8 mouse cellular contexts compared by ENCODE assay signal in the genomic region with DNA sequence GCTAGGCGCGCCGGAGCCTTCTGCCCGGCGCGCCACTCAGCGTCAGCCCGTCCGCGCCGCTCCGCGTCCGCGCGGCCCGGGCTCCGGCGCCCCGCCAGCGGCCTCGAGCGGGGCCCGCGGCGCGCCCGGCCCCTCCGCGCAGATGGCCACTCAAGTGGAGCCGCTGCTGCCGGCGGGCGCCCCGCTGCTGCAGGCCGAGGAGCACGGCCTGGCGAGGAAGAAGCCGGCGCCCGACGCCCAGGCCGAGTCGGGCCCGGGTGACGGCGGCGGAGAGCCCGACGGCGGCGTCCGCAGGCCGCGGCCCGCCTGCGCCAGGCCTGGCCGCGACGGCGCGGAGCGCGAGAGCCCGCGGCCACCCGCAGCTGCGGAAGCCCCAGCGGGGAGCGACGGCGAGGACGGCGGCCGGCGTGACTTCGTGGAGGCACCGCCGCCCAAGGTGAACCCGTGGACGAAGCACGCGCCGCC. TPM values are rescaled to one million over a fixed set of nuclear protein-coding genes. Genes with fewer than 3 reads are reported as not detected.
DNase-seq lines count a peak whose midpoint lies in the region; ATAC-seq and TF ChIP-seq lines count a peak whose summit lies in the region.

A gene (plus strand): TSS at position 14 of the 465 bp plus-strand sequence.

- peak; percentile 40 for DNase-seq in right cerebral cortex, adult 18-20 months
- no peak for DNase-seq in right cerebral cortex, postnatal 36 days (ENCODE audit: low spot score in 2 of 2)
- no peak for DNase-seq in embryo, embryonic 9.5 days (ENCODE audit: extremely low spot score)

- H3K9ac ChIP-seq in forebrain, embryonic 12.5 days, result peak within 1 kb of the TSS; percentile 96
- H3K9ac ChIP-seq in limb, embryonic 15.5 days, result peak within 1 kb of the TSS; percentile 97

- no peaks in the 10 kb centered on the region for H3K9me3 ChIP-seq in forebrain, embryonic 12.5 days
- H3K9me3 ChIP-seq in limb, embryonic 15.5 days, result no peaks in the 10 kb centered on the region

- H3K4me1 ChIP-seq in bone marrow macrophage, adult 2 months (ENCODE audit: control insufficient read depth, insufficient read depth, low read length), result peaks cover 24% of the 10 kb centered on the region
- H3K4me1 ChIP-seq in forebrain, embryonic 12.5 days, result peaks cover 25% of the 10 kb centered on the region
- peaks cover 28% of the 10 kb centered on the region for H3K4me1 ChIP-seq in limb, embryonic 15.5 days
- peaks cover 3% of the 10 kb centered on the region for H3K4me1 ChIP-seq in olfactory bulb, adult 2 months (ENCODE audit: control insufficient read depth, insufficient read depth, low read length)

- H3K36me3 ChIP-seq in forebrain, embryonic 12.5 days (replicated peaks), result no peaks in the 10 kb centered on the region
- H3K36me3 ChIP-seq in limb, embryonic 15.5 days, result no peaks in the 10 kb centered on the region

- no peak for TF ChIP-seq CTCF in bone marrow macrophage, adult 2 months (IDR thresholded peaks at IDR 0.05; ENCODE audit: low read depth, low read length)
- TF ChIP-seq CTCF in olfactory bulb, adult 2 months (IDR thresholded peaks at IDR 0.05; ENCODE audit: insufficient read depth, low read depth, low read length), result no peak

- peak within 1 kb of the TSS; percentile 71 for H3K27ac ChIP-seq in bone marrow macrophage, adult 2 months (ENCODE audit: insufficient read depth, low read depth, low read length)
- peak within 1 kb of the TSS; percentile 91 for H3K27ac ChIP-seq in forebrain, embryonic 12.5 days
- H3K27ac ChIP-seq in limb, embryonic 15.5 days, result peak within 1 kb of the TSS; percentile 92
- H3K27ac ChIP-seq in olfactory bulb, adult 2 months (ENCODE audit: insufficient read depth, low read depth, low read length), result peak within 1 kb of the TSS; percentile 79

- H3K27me3 ChIP-seq in forebrain, embryonic 12.5 days, result no peaks in the 10 kb centered on the region
- H3K27me3 ChIP-seq in limb, embryonic 15.5 days, result no peaks in the 10 kb centered on the region

- no peak for TF ChIP-seq POLR2A in bone marrow macrophage, adult 2 months (IDR thresholded peaks at IDR 0.05; ENCODE audit: borderline replicate concordance, low read depth, low read length)
- TF ChIP-seq POLR2A in olfactory bulb, adult 2 months (IDR thresholded peaks at IDR 0.05; ENCODE audit: insufficient read depth, low read depth, low read length), result no peak

- under 1% methylated on average over 49 of the region's 84 CpGs for WGBS in forebrain, embryonic 12.5 days
- WGBS in limb, embryonic 15.5 days, result under 1% methylated on average over 44 of the region's 84 CpGs
- WGBS in olfactory bulb, adult 2 months, result 7% methylated on average over 84 of the region's 84 CpGs

- peak within 1 kb of the TSS; percentile 88 for H3K4me3 ChIP-seq in bone marrow macrophage, adult 2 months (ENCODE audit: insufficient read depth, low read length)
- peak within 1 kb of the TSS; percentile 95 for H3K4me3 ChIP-seq in forebrain, embryonic 12.5 days (replicated peaks)
- H3K4me3 ChIP-seq in limb, embryonic 15.5 days, result peak within 1 kb of the TSS; percentile 100
- H3K4me3 ChIP-seq in olfactory bulb, adult 2 months (ENCODE audit: insufficient read depth, low read depth, low read length), result peak within 1 kb of the TSS; percentile 90

- H3K4me2 ChIP-seq in forebrain, embryonic 12.5 days, result peak within 1 kb of the TSS; percentile 82
- peak within 1 kb of the TSS; percentile 93 for H3K4me2 ChIP-seq in limb, embryonic 15.5 days

- peak; percentile 73 for ATAC-seq in forebrain, embryonic 12.5 days (ENCODE audit: low FRiP score)
- ATAC-seq in hematopoietic stem cell, adult 5-6 weeks (replicated peaks in 1 of 2; ENCODE audit: insufficient read depth in 1 of 2, low FRiP score in 2 of 2, low TSS enrichment in 1 of 2, low read depth in 1 of 2, poor library complexity in 2 of 2, severe bottlenecking in 2 of 2), result no peak
- ATAC-seq in limb, embryonic 15.5 days (ENCODE audit: insufficient number of reproducible peaks, low FRiP score, low TSS enrichment, low read depth), result peak; percentile 2; the same call in 1 of the 2 replicates

RNA-seq across cellular contexts. Expression of the gene that starts here (rescaled TPM):
- polyA plus RNA-seq in bone marrow macrophage, adult 2 months (2012; ENCODE audit: insufficient read depth, insufficient read length, missing spikeins), result 30.4 and 32.4 TPM in 2 replicates
- polyA plus RNA-seq in forebrain, embryonic 12.5 days (2016; fragmentation: Nextera tagmentation; extraction: Ambion mirVana), result 16.0 and 17.9 TPM in 2 replicates
- 53.3 and 55.1 TPM in 2 replicates for total RNA-seq in hematopoietic stem cell, adult 5-6 weeks (2017)
- polyA plus RNA-seq in limb, embryonic 15.5 days (2015; fragmentation: Nextera tagmentation; extraction: Ambion mirVana), result 16.6 and 18.6 TPM in 2 replicates
- polyA plus RNA-seq in olfactory bulb, adult 2 months (2012; ENCODE audit: insufficient read depth, insufficient read length, low replicate concordance, missing spikeins), result not detected in 2 replicates

Comparison
In these comparisons a context has a peak if more than half of its experiments do, and no peak if none do; other contexts are left out.
1. ATAC-seq: peak in forebrain, embryonic 12.5 days (single experiment) and limb, embryonic 15.5 days (single experiment); none in hematopoietic stem cell, adult 5-6 weeks (0 of 2).
2. Peak in every context shown above with its lines, with median percentiles within 50 percentile points of each other: H3K27ac ChIP-seq and H3K4me3 ChIP-seq.